Mouse (Mus musculus) ES-E14 (cell line): ENCODE results near the gene Gorab.

Experiments used
- HCFC1 ChIP-seq: IDR thresholded peaks from 2 replicates; pipeline ENCODE4 v1.6.1; 2012; ENCODE audit warnings: low read length, inconsistent platforms, borderline replicate concordance; ENCODE audit not compliant: insufficient read depth
- MAFK ChIP-seq: IDR thresholded peaks from 2 replicates; pipeline ENCODE4 v1.6.1; 2014; ENCODE audit warnings: mild to moderate bottlenecking, low read depth, low read length, inconsistent platforms; ENCODE audit not compliant: insufficient read depth

DNA sequence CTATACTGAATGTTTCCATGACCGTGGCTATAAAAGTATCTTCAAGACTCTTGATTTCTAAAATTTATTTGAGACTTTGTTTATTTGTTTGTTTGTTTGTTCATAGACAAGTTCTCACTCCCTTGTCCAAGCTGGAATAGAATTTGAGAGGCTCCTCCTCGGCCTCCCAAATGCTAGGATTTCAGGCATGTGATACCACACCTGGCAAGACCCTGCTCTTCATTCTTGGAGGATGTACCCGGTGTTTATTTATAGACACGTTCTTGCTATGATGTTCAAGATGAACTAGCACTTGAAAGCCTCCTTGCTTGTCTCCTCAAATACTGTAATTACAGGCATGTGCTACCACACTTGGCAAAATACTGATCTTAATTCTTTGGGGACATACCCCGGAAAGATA is 57.9 kb downstream of the Gorab start:
- TF ChIP-seq MAFK (no peak), HCFC1 (no peak)
